Mouse (Mus musculus) neutrophil, adult 5-6 weeks (primary cell): Measurements from ENCODE around the gene Galr3. TPM values are rescaled to one million over a fixed set of nuclear protein-coding genes. Genes with fewer than 3 reads are reported as not detected.

ENCODE experiments used
- ATAC-seq: fragments of 151-379, 151-347 bp; 2 replicates; pipeline ENCODE4 v1.8.0; 2017; ENCODE audit warnings: mild to moderate bottlenecking, moderate TSS enrichment; ENCODE audit not compliant: insufficient number of reproducible peaks, poor library complexity, low FRiP score, severe bottlenecking; ENCODE audit errors: extremely low read depth
- total RNA-seq: library from RNA; stranded (forward); fragments of 200-1000 nt; gene quantifications from 2 replicates; pipeline ENCODE4 v1.2.3, GENCODE M21; 2017

Galr3 gene
- total RNA-seq, 1 experiment from 2014 or later = not detected

DNA sequence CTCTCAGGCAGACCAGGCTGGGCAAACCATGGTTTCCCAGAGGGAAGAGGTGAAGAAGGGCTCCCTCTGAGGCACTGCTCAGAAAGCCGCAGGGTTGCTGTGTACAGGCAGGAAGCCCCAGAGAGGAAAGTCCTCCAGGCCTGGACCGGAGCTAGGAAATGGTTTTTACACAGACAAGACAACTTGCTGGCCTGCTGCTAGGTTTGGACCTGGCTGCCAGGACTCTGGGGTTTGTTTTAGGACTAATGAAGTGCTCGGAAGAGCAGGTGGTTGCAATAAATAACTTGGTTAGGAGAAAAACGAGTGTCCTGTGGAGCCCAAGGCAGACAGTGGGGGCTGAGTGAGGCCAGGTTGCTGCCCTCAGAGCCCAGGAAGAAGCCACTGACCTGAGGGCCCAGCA is 6.5 kb downstream of the Galr3 start:
- ATAC-seq = no peak

DNA sequence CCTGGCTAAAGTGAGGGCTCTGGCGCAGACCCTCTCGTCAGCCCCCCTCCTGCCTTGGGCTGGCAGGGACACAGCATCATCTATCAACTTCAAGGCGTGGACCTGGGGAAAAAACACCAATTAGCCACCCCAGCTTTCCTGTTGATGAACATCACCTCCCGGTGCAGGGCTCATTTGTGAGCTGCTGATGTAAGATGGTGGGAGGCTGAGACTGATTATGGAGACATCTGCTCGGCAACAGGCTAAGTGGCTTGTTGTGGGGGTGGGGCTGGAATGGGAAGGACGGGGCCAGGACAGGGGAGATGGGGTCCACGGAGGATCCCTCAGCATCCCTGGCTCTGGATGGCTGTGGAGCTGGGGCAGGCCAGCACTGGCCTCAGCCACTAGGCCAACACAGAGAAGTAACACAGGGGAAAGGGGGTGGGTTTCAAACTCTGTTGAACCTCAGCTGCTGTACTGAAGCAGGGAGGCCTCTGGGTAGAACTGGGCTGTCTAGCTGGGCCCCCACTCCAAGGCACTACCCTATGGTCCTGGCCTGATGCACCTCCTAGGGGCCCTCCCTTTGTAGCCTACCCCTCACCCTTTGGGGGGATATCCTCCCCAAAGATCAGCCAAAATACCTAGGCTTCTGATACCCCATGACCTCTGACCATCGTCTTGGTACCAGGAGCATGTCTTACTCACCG is 8.6 kb downstream of the Galr3 start:
- ATAC-seq = no peak

DNA sequence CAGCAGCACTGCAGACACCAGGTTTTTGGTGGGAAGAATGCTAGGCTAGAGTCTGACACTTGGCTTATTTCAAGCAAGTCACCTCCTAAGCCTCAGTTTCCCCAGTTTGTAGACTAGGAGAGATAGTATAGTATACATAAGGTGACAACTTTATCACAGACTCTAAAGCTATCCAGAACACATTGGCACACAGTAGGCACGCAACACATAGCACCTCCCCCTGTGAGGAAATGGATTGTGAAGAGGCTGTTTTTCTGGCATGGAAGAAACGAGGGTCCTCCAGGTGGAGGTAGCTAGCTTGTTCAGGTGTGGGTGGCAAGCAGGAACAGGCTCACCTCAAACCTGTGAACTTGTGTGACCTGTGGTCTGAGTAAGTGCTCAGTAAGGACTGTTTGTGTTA is 9.3 kb downstream of the Galr3 start:
- no peak for ATAC-seq

DNA sequence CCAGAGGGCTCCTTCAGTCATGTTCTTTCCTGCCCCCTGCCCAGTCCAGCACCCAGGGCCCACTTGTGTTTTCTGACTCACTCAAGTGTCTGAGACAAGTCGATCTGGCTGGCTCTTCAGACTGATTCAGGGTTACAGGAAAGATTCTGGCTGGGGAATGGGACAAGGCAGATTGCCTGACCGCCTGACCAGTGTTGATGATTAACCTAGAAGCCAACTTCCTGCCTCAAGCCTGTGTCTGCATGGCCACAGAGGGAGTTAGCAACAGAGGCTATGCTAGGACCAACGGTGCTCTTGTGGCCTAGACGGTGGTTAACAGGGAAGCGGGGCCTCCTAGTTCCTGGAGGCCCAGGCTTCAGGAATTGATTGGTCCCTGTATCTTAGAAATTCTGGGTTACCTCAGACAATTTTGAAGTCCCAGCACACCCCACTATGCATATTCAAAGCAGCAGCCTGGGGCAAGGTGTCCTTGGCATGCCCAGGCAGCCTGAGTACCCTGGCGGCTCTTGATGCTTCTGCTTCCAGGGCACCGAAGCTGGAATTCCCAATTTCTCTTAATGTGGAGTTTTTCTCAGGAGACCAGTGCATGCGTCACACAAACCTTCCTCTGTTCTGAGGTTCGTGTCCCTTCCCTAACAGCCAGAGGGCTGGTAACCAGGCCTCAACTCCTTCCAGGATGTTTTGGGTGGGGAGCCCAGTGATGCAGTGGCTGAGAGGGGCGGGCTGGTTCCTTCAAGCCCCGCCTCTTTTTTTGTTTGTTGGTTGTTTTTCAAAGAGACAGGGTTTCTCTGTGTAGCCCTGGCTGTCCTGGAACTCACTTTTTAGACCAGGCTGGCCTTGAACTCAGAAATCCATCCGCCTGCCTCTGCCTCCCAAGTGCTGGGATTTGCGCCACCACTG is 10.0 kb downstream of the Galr3 start:
- ATAC-seq = no peak

DNA sequence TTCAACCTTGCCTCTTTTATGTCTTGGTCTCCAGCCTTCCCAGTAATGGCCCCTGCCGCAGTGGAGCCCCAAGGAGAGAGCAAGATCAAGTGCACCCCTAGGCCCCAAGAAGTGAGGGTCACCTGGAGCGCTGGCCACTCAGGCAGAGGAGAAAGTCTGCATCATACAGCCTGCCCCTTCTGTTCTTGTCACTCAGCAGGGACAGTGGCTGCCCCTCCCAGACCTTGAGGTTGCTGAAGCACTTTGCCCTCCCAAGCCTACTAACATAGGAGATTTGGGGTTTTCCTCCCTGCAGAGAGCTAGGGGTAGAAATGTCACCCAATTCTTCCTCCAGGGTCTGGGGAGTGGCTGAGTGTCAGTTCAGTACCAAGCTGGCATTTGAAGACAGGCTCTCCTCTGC is 10.7 kb downstream of the Galr3 start:
- no peak for ATAC-seq

DNA sequence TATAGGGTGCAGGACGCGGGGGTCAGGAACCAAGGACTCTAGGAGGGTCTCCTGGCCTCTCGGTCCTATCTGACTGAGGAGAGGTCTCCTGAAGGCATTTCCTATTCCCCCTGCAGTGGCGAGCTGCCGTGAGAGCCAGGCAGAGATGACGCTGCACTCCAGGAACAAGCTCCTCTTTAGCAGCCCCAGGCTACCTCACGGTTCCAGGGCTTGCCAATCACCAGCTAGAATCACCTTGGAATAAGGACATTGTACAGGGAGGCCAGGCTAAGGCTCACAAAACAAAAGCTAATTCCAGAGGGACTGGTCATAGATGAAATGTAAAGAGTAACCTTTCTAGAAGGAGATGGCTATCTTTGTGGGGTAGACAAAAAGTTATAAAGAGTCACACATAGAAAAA is 14.9 kb downstream of the Galr3 start:
- ATAC-seq = no peak

DNA sequence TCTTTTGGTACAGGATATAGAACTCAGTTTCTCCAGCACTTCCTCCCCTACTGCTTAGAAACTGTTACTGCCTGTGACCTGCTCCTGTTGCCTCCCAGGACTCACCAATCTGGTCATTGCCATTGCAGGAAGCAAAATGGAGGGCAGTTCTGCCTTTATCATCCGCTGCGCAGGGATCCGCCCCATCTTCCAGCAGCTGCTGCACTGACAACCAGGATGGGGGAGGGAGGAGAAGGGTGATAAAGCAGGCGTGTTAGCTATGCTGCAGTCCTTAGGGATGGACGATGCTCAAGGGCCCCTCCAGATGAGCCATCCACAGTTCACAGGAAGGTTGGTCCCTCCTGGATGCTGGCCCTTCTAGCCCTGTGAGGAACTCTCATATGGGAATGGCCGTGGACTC is 16.2 kb downstream of the Galr3 start:
- ATAC-seq = no peak

DNA sequence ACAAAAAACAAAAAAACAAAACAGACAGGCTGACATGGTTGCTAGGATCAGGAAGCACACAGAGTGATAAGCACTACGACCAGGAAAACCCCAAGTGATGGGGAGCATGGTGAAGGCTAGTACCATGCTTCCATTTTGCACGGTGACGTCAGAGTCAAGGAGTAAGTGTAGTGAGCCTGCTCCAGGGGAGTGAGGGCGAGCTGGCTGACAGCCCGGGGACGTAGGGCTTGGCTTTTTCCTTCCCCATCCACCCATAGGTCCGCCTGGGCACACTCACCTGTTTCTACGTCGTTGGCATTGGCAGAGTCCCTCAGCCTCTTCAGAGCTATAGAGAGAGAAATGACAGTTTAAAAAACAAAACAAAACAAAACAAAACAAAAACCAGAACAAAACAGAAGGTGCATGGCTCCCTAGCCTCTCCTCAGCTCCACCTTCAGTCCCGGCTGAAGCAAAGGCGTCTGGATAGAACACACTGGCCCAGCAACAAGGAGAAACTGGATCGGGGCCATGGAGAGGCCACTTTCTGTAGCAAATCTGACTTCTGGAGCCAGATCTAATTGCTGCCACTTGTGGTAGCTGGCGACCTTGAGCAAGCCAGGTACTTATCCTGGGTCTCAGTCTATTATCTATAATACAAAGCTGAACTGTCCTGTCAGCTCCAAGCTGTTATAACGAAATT is 19.3 kb downstream of the Galr3 start:
- ATAC-seq = no peak

DNA sequence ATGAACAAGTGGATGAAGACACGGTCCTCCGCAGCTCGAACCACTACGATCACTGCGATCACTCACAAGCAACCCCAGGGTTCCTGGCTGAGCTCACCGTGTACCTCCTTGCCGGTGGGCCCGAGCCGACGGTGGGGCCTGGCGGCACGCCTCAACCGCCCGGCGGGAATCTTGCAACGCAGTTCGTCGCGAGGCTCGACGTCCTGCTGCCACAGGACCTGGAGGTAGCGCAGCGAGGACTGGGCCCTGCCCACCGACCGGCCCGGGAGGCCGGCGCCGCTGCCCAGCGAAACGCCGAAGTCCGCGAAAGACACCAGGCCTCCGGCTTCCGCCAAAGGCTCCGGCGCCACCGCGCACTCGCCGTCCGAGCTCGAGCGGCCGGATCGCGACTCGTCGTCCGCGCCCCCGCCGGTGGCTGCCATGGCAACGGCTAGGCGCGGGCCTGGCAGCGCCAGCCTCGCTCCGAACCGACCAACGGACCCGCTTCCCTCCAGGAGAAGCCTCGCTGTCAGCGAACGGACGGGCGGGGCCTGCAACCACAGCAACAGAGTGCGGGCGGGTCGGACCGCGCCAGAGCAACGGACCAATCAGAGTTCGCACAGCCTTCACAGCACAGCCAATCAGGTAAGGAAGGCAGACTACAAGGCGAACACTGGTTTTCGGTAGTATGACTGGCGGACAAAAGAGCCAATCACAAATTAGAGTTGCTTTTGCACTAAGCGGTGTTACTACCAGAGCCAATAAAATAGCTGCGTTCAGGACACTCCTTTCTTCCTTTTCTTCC is 20.9 kb downstream of the Galr3 start, which contains the start of gene Ankrd54:
TSS of gene Ankrd54 (minus strand) at position 518 of the 784 bp plus-strand sequence.
- peak; percentile 97 for ATAC-seq

DNA sequence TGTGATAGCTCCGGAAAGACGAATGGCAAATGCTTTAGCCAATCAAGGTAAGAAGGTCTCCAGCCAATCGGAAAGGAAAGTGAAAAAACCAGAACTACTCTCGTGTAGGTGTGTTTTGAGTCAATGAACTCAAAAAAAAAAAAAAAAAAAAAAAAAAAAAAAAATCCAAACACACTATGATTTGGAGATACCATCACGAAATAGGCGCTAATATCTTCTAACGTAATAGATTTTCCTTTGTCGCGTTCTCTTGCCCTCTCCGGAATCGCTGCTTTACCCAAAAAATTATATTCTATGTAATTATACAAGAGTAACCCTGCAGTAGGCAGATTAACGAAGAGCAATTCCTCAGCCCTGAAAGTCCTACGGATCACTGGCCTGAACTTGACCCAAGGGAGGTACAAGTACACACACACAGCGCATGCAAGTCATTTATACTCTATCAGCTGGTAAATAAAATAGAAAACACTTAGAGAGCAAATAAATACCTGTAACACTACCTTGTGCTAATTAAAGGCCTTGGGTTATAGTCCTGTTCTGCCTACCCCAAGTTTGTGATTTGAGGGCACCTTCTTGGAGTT is 21.6 kb downstream of the Galr3 start:
- ATAC-seq = no peak

DNA sequence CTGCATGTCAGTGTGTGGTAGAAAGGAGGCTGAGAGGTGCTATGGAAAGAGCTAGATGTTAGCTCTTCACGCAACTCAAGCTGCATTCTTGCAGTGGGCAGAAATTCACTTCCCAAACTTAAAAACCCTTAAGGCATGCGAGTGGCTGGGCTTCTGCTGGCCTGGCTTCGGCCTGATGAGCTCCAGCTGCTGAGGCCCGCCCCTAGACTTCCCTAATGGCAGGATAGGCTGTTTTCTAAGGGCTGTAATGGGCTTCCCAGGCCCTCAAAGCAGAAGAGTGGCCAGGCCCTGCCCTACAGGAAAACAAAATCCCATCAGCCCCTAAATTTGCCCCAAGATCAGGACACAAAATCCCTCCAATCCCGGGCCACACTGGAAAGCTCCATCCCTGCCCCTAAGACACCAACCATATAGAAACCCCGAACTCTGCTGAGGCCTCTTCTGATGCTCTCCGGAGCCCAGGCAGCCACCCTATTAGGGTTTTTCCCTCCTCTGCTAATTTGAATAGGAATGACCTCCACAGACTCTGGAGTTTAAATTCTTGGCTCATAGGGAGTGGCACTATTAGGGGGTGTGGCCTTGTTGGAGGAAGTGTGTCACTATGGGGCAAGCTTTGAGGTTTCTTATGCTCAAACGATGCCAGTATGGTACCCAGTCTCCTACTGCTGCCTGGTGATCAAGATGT is 23.5 kb downstream of the Galr3 start:
- no peak for ATAC-seq

DNA sequence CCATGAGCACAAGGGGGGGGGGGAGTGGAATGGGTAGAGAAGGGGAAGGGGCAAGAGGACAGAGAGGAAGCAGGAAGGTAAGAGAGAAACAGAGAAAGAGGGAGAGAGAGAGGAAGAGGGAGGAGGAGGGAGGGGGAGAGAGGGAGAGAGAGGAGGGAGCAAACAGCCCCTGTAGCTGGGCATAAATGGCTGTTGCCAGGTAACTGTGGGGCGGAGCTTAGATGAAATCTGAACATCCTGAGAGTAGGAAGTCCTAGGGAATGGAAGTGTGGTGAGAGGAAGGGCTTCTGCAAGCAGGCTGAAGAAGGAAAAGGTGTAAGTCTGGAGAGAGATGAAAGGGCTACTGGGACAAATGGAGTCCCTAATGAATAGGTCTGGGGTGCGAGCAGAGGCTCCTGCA is 24.6 kb downstream of the Galr3 start:
- ATAC-seq = no peak

DNA sequence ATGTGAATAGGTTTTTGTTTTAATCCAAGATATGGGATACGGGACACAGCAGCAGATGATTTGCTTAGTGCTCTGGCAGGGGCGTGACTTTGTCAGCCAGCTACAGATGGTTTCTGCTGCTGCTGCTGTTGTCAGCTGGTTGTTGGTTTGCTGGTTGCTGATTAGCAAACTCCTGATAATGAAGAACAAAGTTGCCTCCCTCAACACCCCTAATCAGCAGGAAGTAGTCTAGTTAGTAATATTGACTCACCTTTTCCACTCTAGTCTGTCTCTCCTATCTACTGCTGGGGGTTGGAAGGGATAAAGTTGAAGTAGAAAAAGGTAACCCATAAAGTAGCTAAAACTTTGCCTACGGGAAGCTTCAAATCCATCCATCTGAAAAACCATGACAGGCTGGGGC is 25.9 kb downstream of the Galr3 start:
- no peak for ATAC-seq

DNA sequence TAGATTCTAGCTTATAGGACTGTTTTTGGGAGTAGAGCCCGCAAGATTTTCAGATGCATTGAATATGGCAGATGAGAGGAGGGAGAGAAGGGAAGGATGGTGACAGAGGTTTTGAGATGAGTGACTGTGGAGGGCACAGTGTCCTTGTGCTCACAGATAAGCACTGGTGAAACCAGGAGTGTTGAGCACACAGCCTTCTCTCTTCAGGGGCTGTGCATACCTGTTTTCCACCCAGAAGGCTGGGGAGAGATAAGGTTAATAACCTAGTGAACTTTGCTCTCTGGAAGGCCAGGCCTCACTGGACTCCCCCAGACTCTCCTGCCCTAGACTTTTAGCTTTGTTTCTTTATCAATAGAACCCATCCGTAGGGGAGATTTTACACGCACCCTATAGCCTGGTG is 26.7 kb downstream of the Galr3 start:
- ATAC-seq = no peak

DNA sequence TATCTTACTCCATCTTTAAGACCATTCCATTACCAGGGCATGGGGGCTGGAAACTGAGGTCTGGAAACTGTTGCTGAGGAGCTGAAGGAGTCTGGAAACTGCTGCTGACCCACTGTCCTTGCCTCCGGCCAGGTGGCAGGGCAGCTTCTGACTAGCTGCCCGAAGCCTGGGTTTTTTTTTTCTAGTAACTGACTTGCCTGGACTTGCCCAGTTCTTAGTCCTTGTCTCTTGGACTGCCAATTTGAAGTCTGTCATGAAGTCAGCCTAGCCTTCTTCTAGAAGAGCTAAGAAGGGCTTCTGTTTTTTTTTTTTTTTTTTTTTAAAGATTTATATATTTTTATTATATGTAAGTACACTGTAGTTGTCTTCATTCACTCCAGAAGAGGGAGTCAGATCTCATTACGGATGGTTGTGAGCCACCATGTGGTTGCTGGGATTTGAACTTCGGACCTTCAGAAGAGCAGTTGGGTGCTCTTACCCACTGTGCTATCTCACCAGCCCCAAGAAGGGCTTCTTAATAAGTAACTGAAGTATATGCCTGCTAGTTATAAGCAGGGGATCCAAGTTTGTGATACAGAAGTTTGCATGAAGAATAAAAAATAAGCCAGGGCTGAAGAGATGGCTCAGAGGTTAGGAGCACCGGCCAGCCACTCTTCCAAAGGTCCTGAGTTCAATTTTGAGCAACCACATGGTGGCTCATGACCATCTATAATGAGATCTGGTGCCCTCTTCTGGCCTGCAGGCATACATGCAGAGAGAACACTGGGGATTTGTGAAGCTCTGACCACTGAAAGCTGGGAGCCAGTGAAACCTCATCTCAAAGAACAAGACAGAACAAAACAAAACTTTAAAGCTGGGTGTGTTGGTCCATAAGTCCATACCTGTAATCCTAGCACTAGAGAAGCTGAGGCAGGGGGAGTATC is 29.7 kb downstream of the Galr3 start:
- ATAC-seq = no peak

DNA sequence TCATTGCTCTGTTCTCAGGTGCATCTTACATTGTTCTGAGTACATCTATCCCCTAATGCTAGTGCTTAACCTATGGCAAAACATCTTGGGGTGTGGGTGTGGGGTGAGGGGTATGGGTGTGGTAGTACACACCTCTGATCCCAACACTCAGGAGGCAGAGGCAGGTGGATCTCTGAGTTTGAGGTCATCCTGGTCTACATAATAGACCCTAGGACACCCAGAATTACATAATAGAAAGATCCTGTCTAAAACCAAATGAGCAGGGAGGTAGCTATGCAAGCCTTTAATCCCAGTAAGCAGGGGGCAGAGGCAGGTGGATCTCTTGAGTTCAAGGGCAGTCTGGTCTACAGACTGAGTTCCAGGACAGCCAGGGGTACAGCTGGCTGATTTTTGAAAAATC is 32.1 kb downstream of the Galr3 start:
- no peak for ATAC-seq

DNA sequence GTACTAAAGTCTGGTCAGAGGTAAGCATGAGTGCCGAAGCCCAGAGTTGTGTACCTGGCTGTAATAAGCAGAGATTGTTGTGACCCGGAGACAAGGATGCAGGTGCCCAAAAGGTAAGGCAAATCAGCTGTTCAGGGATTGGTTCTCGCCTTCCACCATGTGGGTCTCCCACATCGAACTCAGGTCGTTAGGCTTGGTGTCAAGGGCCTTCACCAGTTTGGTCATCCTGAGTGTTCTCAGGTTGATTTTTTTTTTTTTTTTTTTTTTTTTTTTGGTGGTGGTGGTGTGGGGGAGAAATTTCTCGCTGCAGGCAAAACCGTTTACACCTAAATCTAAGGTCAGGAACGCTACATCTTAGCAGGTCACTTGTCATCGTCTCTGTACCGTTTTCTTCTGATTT is 32.8 kb downstream of the Galr3 start:
- ATAC-seq = no peak
